Mouse (Mus musculus) cerebellum, postnatal 36 days (tissue): ENCODE data around the gene Ephb2.
A peak's percentile ranks its signal among the peaks of the same experiment; 100 is the strongest.

Source experiments
- DNase-seq, 2 experiments: peaks; one replicate each; pipeline ENCODE4 v3.0.0; 2021 to 2022; ENCODE audit warnings: mixed read lengths in 2 of 2

Gene Ephb2

DNA sequence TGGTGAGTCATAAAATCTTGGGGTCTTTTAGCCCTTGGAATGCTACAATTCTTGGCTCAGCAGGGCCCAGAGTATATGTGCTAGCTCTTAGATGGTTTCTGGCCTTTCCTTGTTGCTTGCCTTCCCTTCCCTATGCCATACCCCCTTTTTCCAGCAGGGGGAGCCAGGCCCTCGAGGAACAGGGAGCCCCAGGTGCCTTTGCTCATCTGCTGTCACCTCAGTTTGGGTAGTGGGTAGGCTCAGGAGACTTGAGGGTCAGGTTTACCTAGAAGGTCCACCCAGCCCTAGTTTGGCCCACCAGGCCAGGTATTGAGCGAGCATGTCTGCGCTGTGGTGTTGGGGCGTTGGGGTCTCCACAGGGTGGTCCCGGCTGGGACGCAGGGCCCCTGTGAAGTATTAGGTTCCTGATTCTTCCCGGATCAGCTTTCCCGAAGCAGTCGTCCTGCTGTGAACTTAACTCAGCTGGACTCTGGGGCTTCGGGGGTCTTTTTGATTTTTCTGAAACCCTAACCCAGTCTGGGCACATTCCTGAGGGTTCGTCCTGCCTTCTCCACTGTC, 186.8 kb downstream of the Ephb2 start:
- peak; percentile 89 to 90 for DNase-seq

DNA sequence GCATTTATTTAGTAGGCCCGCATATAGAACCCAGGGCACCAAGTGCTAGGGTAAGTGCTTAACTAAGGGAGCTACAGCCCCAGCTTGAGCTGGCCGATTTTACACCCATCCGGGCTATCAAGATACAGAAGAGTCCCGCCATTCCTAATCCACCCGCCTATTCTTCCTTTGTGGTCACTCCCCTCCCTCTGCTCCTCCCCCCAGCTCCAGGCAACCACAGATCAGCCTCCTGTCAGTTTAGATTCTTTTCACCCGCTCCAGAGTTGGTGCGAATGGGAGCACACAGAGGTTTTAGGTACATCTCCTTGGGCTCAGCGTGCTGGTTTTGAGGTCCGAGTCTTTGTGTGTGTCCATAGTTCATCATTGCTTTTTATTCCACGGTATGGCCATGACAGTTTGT, 196.9 kb downstream of the Ephb2 start:
- DNase-seq = no peak

DNA sequence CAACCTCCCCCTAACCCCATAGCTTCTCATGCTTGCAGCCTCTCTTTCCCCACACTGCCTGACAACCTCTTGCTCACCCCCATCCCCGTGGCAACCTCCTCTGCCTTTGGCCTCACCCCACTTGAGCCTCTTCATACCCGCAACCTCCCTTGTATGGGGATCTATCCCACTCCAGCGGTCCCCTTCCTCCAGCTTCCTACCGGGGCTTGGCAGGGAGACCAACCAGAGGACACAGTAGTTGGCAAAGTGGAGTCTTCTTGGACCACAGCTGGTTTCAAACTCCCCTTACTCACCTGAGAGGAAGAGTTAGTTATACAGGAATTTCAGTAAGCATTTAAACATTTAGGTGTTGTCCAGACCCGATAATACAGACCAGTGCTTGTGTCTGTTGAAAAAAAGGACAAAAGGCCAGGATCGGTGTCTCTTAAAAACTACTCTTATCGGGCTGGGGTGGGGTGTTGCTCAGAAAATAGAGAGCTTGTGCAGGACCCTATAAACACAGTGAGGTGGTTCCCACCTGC, 197.5 kb downstream of the Ephb2 start:
- no peak for DNase-seq

DNA sequence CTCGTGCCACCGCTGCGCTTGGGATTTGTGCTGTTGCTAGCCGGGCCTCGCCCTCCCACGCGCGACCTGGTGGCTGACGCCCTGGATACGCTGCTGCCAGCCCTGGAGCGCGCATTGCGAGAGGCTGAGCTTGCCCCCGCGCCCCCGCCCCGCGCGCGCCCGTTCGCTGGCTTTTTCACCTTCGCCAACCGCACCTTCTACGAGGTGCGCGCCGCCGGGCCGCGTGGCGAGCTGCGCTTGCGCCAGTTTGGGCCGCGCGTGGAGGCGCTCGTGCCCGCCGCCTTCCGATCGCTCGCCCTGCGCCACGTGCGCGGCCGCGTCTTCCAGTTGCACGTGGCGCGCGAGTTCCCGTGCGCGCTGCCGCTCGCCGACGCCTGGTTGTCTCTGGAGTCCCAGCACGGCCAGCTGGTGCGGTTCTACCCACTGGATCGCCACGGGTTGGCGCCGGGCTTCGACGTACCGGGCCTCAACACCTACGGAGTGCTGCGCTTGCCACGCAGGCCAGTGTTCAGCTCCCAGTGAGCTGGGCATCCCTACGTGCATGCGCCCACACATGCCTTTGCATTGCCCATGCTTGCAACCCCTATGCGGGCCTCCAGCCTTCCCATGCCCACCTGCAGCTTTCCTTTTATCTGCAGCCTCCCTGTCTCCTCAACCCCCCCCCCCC, 198.1 kb downstream of the Ephb2 start:
- peak; percentile 27 to 60 for DNase-seq

DNA sequence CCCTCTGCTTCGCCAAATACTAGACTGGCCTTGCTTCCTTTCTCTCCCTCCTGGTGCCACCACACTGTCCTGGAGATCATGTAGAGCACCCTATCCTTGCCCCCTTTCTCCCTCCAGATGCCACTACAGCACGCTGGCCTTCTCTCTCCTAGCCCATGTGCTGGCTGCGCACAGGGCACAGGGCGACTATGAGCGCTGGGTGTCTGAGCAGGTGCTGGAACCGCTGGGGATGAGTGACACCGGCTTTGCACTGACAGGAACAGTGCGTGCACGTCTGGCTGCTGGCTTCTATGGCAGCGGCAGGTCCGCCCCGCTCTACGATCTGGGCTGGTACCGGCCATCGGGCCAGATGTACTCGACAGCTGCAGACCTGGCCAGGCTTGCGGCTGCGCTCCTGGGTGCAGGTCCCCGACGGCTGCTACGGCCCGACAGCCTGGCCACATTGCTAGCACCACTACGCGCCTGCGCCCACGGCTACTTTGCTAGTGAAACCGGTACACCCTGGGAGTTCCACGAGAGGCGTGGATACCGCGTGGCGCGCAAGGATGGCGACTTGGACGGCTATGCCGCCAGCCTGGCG, 198.7 kb downstream of the Ephb2 start:
- no peak for DNase-seq

DNA sequence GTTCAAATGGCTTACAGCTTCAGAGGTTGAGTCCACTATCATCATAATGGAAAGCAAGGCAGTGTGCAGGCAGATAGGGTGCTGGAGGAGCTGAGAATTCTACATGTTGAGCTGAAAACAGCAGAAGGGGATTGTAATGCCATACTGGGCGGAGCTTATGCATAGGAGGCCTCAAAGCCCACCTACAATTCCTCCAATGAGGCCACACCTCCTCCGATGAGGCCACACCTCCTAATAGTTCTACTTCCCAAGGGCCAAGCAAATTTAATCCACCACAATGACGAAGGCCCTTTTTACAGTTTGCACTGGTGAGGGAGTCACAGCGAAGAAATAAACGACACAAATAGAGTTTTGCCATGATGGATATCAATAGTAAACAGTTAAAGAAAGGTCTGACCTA, 199.3 kb downstream of the Ephb2 start:
- no peak for DNase-seq

DNA sequence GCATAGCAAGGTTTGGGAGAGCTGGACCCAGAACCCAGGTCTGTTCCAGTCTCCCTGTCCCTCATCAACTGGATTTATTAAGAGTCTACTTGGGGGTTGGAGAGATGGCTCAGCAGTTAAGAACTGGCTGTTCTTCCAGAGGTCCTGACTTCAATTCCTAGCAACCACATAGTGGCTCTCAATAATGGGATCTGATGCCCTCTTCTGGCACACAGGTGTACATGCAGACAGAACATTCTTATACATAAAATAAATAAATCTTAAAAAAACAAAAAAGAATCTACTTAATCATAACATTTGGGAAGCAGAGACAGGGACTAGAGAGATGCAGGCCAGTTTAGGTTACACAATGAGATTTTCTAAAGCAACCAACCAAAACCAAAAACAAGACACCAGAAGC, 199.8 kb downstream of the Ephb2 start:
- DNase-seq = no peak

DNA sequence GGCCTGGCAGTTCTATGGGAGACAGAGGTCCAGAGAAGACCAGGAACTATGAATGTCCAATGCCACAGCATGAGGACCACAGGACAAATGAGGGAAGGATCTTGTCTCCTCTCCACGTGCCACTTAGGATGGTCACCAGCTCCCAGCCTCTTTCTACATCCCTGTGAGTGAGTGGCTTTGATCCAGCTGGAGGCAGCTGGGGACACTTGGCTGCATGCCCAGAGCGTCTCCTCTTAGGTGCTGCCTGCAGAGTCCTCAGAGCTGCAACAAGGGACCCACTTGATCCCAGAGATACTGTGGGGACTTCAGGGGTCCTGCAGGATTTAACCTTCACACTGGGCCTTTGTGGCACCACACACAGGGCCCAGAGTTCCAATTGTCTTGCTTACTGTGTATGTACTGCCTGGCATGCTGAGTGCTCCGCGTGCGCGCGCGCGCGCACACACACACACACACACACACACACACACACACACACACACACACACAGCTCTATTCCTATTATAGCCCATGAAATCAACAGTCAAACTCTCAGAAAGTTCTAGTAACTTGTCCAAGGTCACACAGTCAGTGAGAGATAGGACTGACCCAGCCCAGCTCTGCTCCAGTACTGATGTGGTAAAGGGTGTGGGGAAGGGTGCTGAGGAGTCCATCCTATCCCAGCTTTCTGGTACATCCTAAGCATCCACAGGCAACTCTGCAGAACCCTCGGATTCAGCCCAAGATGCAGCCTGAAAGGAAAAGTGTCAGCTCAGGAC, 204.4 kb downstream of the Ephb2 start:
- peak; percentile 24 to 36 for DNase-seq

DNA sequence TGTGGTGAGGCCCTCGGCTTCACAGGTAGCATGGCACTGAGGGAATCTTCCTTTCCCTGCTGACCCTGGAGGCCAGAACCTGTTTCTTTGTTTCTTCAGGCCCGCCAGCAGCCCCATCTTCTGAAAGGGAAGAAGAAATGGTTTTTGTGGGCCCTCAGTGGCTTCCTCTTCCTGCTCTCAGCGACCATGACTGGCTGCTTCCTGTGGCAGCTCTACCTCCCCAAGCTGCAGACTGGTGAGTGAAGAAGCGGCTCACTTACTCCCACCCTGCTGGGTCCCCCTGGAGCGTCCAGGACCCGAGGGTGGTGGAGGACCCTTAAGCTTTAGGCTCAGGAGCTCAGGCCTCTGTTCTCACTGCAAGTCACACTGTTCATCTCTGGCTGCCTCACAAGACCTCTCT, 209.2 kb downstream of the Ephb2 start:
- DNase-seq = no peak

DNA sequence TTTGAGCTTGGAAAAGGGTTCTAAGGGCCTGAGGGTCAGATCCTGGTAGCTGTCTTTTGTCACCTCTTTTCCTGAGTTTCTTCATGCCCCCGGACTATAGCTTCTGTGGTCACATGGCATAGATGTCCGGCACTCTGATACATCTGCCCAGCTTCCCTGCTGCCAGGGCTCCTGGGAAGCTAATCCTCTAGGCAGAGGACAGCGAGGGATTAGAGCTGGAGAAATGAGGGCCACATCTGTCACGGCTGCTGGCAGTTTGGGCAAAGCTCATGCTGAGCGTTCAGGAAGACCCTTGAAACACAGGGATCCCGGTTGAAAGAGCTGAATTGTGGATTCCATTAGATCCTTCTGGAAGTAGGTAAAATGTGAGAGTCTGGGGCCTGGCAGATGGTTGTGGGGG, 213.4 kb downstream of the Ephb2 start, which contains the start of gene Lactbl1:
Gene Lactbl1, plus strand, starts transcription at position 234 of the 400 bp plus-strand sequence.
- no peak for DNase-seq

DNA sequence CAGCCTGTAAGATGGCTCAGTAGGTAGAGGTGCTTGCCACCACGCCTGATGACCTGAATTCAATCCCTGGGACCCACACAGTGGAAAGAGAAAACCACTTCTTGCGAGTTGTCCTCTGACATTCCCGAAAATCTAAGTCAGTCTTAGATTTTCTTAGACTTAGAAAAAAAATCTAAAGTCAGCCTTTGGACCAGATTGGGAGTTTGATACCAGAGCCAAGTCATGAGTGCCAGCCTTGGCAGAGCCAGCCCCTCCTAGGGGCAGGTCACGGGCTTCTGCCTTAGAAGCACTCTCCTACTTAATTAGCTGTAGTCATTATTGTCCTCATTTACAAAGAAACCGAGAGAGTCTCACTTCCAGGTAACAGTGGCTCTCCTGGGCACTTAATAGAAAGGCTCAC, 213.8 kb downstream of the Ephb2 start:
- no peak for DNase-seq

DNA sequence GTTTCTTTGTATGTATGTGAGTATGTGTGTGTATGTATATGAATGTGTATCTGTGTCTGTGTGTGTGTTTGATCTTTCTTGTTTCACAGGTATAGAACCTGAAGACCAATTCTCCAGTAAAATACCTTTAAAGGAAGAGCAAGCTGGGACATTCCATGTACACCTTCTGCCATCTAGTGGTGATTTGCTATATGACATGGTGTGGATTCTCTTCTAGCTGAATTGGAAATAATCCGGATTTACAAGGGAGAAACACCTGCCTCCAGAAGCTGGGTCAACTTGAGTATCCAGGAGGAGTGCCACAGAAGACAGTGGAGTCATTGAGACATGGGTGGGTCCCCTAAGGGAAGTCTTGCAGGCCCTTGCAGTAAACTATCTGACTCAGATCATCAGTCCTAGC, 214.5 kb downstream of the Ephb2 start:
- DNase-seq = peak in 1 of 2 experiments; percentile 67

DNA sequence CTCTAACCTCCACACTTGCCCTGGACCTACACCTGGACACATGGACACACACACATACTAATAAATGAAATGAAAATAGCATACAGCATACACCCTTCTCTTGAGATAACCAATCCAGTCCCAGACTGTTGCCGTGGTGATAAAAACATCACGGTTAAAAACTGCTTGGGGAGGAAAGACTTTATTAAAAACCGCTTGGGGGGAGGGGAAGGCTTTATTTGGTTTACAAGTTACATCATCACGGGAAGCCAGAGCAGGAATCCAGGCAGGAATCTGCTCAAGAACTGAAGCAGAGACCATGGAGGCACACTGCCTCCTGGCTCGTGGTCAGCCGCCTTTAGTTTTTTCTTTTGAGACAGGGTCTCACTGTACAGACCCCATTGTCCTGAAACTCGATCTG, 222.1 kb downstream of the Ephb2 start:
- no peak for DNase-seq

DNA sequence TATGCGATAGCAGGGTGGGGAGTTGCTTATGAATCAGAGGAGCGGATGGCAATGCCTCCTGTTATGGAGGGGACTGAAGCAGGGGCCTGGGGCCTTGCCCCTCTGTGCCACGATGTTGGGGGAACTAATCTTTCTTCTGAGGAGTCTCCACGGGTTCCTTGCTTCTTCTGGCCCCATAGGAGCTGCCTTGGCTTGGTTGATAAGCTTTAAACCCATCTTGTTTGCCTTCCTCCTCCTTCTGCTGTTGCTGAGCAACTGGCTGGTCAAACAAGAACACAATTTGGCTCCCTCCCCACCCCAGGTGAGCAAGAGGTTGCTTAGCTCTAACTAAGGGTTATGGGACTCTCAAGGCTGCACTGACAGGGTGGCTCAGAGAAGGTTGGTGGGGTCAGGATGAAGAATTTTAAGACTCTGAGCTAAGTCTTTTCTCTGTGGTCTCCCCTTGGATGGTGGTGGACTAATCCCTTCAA, 225.4 kb downstream of the Ephb2 start, which contains the start of gene Tex46:
Gene Tex46, plus strand, starts transcription at position 51 of the 470 bp plus-strand sequence.
- no peak for DNase-seq

DNA sequence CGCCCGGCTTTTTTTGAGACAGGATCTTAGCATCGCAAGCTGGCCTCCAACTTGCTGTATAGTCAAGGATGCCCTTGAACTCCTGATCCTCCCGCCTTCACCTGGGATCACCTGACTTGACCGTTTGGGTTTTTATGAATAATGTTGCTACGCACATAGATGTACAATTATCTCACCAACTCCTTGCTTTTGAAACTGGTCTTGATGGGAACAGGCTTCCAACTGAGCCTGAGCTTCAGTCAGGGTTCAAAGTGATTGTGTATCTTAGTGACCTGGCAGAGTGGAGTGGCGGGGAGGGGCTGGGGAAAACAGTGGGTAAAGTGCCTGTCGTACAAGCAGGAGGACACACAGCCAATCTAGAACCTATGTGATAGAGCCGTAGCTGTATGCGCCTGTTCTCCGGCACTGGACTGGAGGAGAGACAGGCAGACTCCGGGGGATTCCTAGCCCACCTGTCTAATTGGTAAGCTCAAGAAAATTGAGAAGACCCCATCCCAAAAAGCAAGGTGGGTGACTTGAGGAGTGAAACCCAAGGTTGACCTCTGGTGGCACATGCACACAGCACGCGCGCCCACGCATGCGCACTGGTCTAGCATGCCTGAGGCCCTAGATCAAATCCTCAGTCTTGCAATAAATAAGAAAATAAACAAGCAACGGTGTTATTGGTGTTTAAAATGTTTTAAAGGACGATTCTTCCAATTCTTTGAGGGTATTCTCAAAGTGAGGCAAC, 229.9 kb downstream of the Ephb2 start:
- DNase-seq = no peak

DNA sequence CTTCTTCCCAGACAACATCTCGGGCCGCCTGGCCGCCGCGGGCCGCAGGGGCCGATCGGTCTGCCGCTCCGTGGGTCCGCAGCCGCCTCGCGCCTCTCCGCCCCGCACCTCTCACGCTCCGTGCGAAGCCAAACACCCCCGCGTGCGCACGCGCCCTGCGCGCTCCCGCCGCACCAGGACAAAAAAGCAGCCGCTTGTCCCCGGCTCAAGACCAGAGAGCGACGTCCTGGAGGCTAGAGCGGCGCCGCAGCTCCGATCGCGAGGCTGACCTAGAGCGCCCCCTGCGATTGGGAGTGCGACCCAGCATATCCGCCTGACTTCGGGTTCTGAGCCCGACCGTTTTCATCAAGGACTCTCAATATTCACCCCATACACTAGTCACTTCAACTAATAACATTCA, 233.2 kb downstream of the Ephb2 start, which contains the start of gene Kdm1a:
Gene Kdm1a, minus strand, starts transcription at position 156 of the 400 bp plus-strand sequence.
- peak; percentile 97 for DNase-seq

DNA sequence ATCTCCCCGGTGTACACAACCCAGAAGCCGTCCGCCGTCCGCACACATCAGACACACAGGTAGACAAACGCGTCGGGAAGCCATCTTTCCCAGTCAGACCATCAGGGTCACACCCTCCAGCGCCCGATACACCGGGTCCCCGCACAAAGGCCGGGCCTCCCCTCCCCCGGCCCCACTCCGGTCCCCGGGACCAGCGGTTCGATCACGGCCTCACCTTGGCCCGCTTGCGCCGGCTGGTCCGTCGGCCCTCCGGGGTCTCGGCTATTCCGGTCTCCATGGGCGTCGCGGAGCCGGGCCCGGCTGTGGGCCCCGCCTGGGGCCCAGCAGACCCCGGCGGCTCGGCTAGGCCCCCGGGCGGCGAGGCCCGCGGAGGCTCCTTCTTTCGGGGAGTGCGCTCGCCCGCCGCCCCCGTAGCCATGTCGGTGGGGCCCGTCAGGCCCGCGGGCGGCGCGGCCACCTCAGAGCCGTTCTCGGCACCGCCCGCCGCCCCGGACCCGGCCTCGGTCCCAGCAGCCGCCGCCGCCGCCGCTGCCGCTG, 233.7 kb downstream of the Ephb2 start:
- peak; percentile 39 to 45 for DNase-seq

DNA sequence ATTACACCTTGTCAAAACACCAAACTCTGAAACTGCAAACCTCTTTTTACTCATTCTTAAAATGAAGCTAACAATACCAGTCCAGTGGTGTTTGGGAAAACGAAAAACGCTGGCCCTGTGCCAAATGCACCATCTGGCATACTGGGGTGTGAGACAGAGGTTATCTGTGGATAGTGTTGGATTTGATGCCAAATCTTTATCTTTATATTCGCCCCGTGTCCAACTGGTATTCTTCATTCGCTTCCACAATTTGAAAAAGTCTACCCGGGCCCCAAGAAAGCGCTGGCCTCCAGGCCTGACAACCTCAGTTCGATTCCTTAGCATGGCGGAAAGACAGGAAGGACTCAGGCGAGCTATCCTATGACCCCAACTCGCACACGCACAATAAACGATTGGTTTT, 234.3 kb downstream of the Ephb2 start:
- peak; percentile 60 to 68 for DNase-seq

DNA sequence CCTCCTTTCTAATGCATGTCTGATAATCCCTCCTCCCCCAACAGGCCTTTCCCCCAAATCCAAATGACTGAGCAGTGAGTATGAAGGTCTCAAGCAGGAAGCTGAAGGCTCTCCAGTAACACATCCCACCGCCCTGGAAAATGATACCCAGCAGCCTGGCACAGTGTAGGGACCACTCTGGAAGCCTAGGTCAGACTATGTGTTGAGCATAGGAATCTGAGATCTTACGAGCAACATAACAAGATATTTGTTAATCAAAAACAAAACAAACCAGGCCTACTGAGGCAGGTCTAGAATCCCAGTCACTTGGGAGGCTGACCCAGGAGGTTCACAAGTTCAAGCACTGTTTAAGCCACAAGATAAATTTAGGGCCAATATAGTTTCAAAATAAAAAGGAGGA, 235.3 kb downstream of the Ephb2 start:
- DNase-seq = no peak

DNA sequence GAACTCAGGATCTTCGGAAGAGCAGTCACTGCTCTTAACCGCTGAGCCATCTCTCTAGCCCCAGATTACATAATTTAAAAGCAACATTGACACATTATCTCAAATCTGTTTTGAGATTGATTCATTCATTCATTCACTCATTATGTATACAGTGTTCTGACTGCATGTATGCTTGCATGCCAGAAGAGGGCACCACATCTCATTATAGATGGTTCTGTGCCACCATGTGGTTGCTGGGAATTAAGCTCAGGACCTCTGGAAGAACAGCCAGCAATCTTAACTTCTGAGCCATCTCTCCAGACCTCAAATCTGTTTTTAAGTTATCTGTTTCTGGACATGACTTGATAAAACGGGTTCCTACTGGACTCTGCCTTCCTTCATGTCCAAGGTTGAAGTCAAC, 235.9 kb downstream of the Ephb2 start:
- DNase-seq = no peak

DNA sequence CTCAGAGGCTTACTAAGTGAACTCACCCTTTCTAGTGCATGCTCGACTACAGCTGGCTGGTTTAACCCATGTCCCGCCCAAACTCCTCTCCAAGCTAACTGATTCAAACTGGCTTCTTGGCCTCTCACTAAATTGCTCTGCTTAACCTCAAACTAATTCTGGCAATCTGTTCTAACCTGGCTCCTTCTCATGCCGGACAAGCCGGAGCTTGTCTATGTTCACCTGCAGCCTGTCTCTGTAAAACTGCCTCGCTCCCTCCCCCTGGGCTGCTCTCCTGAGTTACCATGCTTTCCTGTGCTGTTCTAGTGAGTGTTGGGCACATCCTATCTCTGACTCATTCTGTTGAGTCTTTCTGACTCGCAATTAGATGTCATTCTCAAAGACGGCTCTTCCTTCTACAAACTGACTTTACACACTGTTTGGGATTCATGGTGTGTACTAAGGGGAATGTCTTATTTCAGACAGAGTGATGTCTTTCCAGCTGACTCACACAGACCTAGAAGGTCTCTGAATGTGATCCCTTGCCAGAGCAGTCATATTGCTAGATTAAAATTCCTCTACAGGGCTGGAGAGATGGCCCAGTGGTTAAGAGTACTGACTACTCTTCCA, 237.4 kb downstream of the Ephb2 start:
- DNase-seq = no peak
